Mouse (Mus musculus): ENCODE results near the gene Rgl1.

Rgl1 gene

GRCm38 (mm10) chr1:152766032-152766772 lies at the start of gene Rgl1, which contains the start of gene Arpc5:
Rgl1 (minus strand) TSS chr1:152766351.
Arpc5 (plus strand) TSS chr1:152766542.
- peak; percentile 99 for DNase-seq (ENCODE audit: low read depth, low spot score)

DNA sequence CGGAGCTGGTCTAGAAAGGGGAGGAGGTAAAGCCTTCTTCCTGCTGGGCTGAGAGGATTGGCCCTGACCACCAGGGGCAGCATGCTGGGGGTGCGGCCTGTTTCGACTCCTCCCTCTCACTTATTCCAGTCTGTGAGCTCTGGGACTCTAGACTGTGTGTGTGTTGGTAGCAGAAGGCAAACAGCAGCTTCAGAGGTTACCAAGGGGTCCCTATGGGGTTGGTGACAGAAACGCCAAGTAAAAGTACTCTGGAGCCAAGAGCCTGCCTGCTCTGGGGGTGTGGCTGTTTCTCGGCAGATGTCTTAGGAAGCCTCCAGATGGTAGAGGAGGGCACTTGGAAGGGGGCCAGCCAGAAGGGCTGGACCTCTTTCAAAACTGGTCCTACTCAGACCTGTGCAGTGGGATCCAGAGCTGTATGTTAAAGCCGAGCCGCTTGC lies 49.1 kb upstream of the Rgl1 start:
- DNase-seq (ENCODE audit: low read depth, low spot score), result peak; percentile 11

- no peak for DNase-seq (ENCODE audit: low read depth, low spot score)
Measured at GRCm38 (mm10) chr1:152810533-152811439, 44.6 kb upstream of the Rgl1 start.

- no peak for DNase-seq (ENCODE audit: low read depth, low spot score)
Measured at GRCm38 (mm10) chr1:152809541-152810252, 43.5 kb upstream of the Rgl1 start.

- DNase-seq (ENCODE audit: low read depth, low spot score), result no peak
Measured at GRCm38 (mm10) chr1:152808392-152808680, 42.2 kb upstream of the Rgl1 start.

- no peak for DNase-seq (ENCODE audit: low read depth, low spot score)
Measured at GRCm38 (mm10) chr1:152807619-152808391, 41.7 kb upstream of the Rgl1 start.

GRCm38 (mm10) chr1:152804907-152805306 lies 38.8 kb upstream of the Rgl1 start:
- DNase-seq (ENCODE audit: low read depth, low spot score), result no peak

DNA sequence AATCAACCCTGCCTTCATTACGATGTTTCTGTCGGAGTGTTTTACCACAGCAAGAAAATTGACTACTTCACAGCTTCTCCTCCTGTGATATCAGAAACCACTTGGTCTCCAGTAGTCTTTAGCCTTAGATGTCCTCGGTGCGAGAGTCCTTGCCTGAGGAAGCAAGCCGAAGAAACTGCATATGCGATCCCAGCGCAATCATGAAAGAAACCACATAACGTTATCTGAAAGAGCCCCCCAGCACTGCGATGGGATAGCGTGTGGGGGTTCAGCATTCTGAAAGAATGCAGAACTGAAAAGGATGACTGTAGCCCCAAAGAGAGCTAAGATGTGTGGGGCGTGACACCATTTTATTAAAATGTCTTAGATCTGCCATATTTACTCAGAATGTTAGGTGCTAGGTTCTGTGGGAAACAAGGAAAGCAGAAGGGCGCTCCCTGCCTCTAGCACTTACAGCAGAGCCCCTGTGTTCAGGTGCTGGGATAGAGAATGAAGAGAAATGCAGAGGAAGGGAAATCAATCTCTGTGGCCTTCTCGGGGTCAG lies 34.6 kb upstream of the Rgl1 start:
- no peak for DNase-seq (ENCODE audit: low read depth, low spot score)

DNA sequence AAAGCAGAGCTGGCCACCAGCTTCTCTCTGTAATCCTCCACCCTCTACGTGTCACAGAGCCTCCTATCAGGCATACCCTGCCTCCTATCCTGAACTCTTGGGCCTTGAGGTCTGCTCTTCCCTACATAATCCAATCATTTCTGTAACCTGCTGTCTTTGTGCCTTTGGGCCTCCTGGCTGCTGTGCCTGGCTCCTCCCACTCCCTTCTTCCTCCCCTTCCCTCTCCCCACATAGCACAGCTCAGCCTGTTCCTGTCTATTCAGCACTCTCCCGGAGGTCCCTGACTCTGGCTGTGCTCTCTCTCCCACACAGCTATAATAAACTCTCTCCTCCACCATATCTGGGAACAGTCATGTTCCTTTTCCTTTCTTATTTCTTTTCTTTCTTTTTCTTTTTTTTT lies 33.7 kb upstream of the Rgl1 start, which contains the start of gene Ncf2:
Ncf2 (plus strand) TSS at position 298 of the 400 bp plus-strand sequence.
- DNase-seq (ENCODE audit: low read depth, low spot score), result no peak

GRCm38 (mm10) chr1:152798125-152798524 lies 32.0 kb upstream of the Rgl1 start:
- DNase-seq (ENCODE audit: low read depth, low spot score), result no peak

GRCm38 (mm10) chr1:152796683-152797263 lies 30.6 kb upstream of the Rgl1 start:
- DNase-seq (ENCODE audit: low read depth, low spot score), result no peak

- DNase-seq (ENCODE audit: low read depth, low spot score), result no peak
Measured at GRCm38 (mm10) chr1:152795688-152796255, 29.6 kb upstream of the Rgl1 start.

DNA sequence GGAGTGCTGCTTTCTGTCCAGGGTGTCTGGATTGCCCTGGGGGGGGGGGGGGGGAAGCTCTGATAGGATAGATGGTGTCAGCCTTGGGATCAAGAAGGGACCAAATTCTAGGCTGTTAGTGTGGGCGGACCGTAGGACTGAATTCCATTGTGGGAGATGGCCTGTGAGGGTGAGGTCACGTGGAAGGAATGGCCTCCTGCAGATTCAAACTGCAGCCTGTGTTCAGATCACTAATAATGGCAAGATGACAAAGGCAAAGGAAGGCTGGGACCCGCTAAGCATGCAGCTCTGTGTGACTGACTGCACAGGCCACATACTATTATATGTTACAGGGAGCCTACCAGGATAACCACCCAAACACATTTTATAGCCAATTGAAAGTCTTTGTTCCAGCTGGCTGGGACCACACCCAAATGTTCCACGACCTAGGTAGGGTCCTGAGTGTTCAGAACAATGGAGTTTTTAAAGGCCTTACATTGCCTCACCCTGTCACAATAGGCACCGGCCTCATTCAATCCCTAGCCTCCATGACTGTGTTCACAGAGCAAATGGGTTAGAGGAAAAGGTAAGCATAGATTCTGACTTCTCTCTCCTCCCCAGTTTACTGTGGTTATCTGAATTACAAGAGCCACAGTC lies 27.5 kb upstream of the Rgl1 start:
- DNase-seq (ENCODE audit: low read depth, low spot score), result no peak

GRCm38 (mm10) chr1:152792736-152793494 lies 26.8 kb upstream of the Rgl1 start:
- no peak for DNase-seq (ENCODE audit: low read depth, low spot score)

DNA sequence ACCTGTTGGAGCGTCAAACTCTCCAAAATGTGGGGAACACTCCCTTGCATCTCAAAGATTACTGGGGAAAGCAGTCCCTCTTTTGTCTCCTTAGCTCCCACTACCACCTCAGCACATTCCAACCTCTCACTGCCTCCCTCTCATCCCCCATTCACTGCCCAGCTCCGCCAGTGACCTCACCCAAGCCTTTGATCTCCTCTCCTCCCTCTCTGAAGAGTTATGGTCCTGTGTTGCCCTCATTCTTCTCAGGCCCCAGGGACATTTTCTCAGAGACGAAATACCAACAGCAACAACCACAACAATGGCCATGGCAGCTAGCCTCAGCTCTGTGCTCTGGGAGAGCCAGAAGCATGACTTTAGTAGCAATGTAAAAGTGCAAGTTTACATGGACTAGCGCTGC lies 25.1 kb upstream of the Rgl1 start:
- no peak for DNase-seq (ENCODE audit: low read depth, low spot score)

DNA sequence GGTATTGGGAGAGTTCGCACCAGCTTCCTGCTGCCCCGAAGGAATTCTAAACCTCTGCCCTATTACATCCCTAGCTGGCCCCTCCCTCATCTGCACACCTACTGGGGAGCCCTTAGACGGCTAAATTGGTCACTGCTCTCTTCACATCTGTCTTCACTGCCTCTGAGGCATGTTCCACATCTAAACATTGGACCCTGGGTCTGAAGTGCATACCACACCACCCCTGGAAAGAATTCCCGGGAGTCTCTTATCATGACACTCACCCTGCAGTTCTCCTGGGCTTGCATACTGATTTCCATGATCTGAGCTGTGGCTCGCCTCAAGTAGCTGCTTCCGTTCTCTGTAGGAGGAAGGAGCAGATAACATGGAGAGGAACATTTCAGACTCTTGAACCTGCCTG lies 24.7 kb upstream of the Rgl1 start:
- no peak for DNase-seq (ENCODE audit: low read depth, low spot score)

GRCm38 (mm10) chr1:152790254-152790653 lies 24.1 kb upstream of the Rgl1 start:
- DNase-seq (ENCODE audit: low read depth, low spot score), result peak; percentile 51

GRCm38 (mm10) chr1:152788121-152788660 lies 22.0 kb upstream of the Rgl1 start:
- no peak for DNase-seq (ENCODE audit: low read depth, low spot score)

GRCm38 (mm10) chr1:152786953-152787352 lies 20.8 kb upstream of the Rgl1 start:
- DNase-seq (ENCODE audit: low read depth, low spot score), result no peak

Data from CD4-positive, CD25-positive, alpha-beta regulatory T cell, adult 2 months (primary cell).